Mouse (Mus musculus) testis, adult 2 months (tissue): ENCODE measurements around the gene 2810004N23Rik.

Experiments
- CTCF ChIP-seq: fragments of 200-500 bp; IDR thresholded peaks from 2 replicates; pipeline ENCODE4 v1.5.1; 2012; ENCODE audit warnings: low read depth, mild to moderate bottlenecking, inconsistent platforms, low read length, moderate library complexity; ENCODE audit not compliant: control insufficient read depth, insufficient read depth, insufficient replicate concordance
- POLR2A ChIP-seq: fragments of 200-500 bp; IDR thresholded peaks from 2 replicates; pipeline ENCODE4 v1.6.1; 2012; ENCODE audit warnings: low read depth, mild to moderate bottlenecking, inconsistent platforms, low read length, moderate library complexity; ENCODE audit not compliant: control insufficient read depth

- TF ChIP-seq POLR2A = no peak
- no peak for TF ChIP-seq CTCF
These were observed 29.3 kb downstream of the 2810004N23Rik start for GRCm38 (mm10) chr8:124833430-124834205.
